In genomic region chr11:61665401-61665800, GRCm38 (mm10) we compare ENCODE assay signal across 14 mouse cellular contexts. TPM values are rescaled to one million over a fixed set of nuclear protein-coding genes. Genes with fewer than 3 reads are reported as not detected.
"Had no signal": no experiment of that assay in that cellular context is flagged by ENCODE, and none has a peak within 500 bp of the region (broad histone marks: within the 10 kb centered on the region; RNA-seq: fewer than 3 reads in every experiment).

No protein-coding gene starts in this region.

- H3K27ac ChIP-seq: left cerebral cortex, adult 2 months; limb, embryonic 15.5 days; liver, embryonic 13.5 days; midbrain, embryonic 13.5 days; neural tube, embryonic 15.5 days had no signal

- H3K27me3 ChIP-seq: limb, embryonic 15.5 days; liver, embryonic 13.5 days; midbrain, embryonic 13.5 days; neural tube, embryonic 15.5 days had no signal

- H3K4me1 ChIP-seq: limb, embryonic 15.5 days; midbrain, embryonic 13.5 days; neural tube, embryonic 15.5 days had no signal

- H3K4me3 ChIP-seq: left cerebral cortex, adult 2 months; limb, embryonic 15.5 days; liver, embryonic 13.5 days; midbrain, embryonic 13.5 days; myocyte; neural tube, embryonic 15.5 days had no signal

- DNase-seq: liver, embryonic 13.5 days; right cerebral cortex, postnatal 4 days; spleen, adult 18-20 months; thymus, adult 18-20 months had no signal

- H3K9me3 ChIP-seq: limb, embryonic 15.5 days; liver, embryonic 13.5 days; midbrain, embryonic 13.5 days; neural tube, embryonic 15.5 days had no signal

- H3K36me3 ChIP-seq: limb, embryonic 15.5 days; liver, embryonic 13.5 days; midbrain, embryonic 13.5 days; neural tube, embryonic 15.5 days had no signal

RNA-seq across cellular contexts. Expression of gene Fam83g, which starts 18.5 kb away (rescaled TPM):
- total RNA-seq: layer of hippocampus, postnatal 25 days; megakaryocyte progenitor cell, adult 5-6 weeks had no signal
- polyA plus RNA-seq: myocyte had no signal

RNA-seq across cellular contexts. Expression of gene Slc5a10, which starts 55.2 kb away (rescaled TPM):
- total RNA-seq: left cerebral cortex, adult 2 months; megakaryocyte progenitor cell, adult 5-6 weeks had no signal
- polyA plus RNA-seq: limb, embryonic 15.5 days; liver, embryonic 13.5 days; liver, postnatal 0 days; neural tube, embryonic 11.5 days; neural tube, embryonic 15.5 days; stomach, embryonic 14.5 days had no signal
